Mouse (Mus musculus) kidney, postnatal 0 days (tissue): ENCODE measurements around the gene Slfnl1. TPM values are rescaled to one million over a fixed set of nuclear protein-coding genes. Genes with fewer than 3 reads are reported as not detected.

Experiments used
- ATAC-seq: fragments of 200-750 bp; cut with Nextera tagmentation; replicated peaks from 2 replicates; pipeline ENCODE4 v1.8.0; 2017; ENCODE audit warnings: low read depth, moderate number of reproducible peaks, moderate TSS enrichment, moderate library complexity; ENCODE audit not compliant: low FRiP score
- DNase-seq: peaks from one replicate; pipeline ENCODE4 v3.0.0-alpha.2; 2016; ENCODE audit warnings: low spot score
- H3K27ac ChIP-seq: fragments of 300-500 bp; sonication (generic); 2 replicates; pipeline ENCODE4 v1.5.1; 2014; ENCODE audit warnings: mild to moderate bottlenecking
- H3K27me3 ChIP-seq: fragments of 300-500 bp; sonication (generic); 2 replicates; pipeline ENCODE4 v1.6.1; 2014; ENCODE audit warnings: low read length, mixed read lengths; ENCODE audit not compliant: insufficient read depth
- H3K36me3 ChIP-seq: fragments of 300-500 bp; sonication (generic); 2 replicates; pipeline ENCODE4 v1.6.1; 2014; ENCODE audit warnings: low read length, mixed read lengths; ENCODE audit not compliant: insufficient read depth
- H3K4me1 ChIP-seq: fragments of 300-500 bp; sonication (generic); replicated peaks from 2 replicates; pipeline ENCODE4 v1.6.1; 2014; ENCODE audit warnings: antibody characterized with exemption, low read length, mixed read lengths; ENCODE audit not compliant: insufficient read depth
- H3K4me2 ChIP-seq: fragments of 300-500 bp; sonication (generic); 2 replicates; pipeline ENCODE4 v1.6.1; 2014; ENCODE audit warnings: mild to moderate bottlenecking, low read length, moderate library complexity, mixed read lengths
- H3K4me3 ChIP-seq: fragments of 300-500 bp; sonication (generic); replicated peaks from 2 replicates; pipeline ENCODE4 v1.5.1; 2014; ENCODE audit warnings: low read depth, low read length
- H3K9ac ChIP-seq: fragments of 300-500 bp; sonication (generic); 2 replicates; pipeline ENCODE4 v1.6.1; 2014; ENCODE audit warnings: low read depth, low read length
- H3K9me3 ChIP-seq: fragments of 300-500 bp; sonication (generic); replicated peaks from 2 replicates; pipeline ENCODE4 v1.6.1; 2016; ENCODE audit warnings: low read length, inconsistent platforms, mixed read lengths
- CTCF ChIP-seq: IDR thresholded peaks from 2 replicates; pipeline ENCODE4 v1.5.1; 2016; ENCODE audit warnings: antibody characterized with exemption, low read depth, mild to moderate bottlenecking, moderate library complexity
- WGBS: fragments of 180-500 bp; shearing (Covaris S2); extraction: QIAGEN DNeasy Blood & Tissue Kit; methylation state at CpG from one replicate; pipeline ENCODE4 v1.1.7; 2014; 5-methylcytosine and 5-hydroxymethylcytosine counted together
- polyA plus RNA-seq: library from polyadenylated mRNA; unstranded; fragments of >200 nt; fragmentation: Nextera tagmentation; extraction: Ambion mirVana; gene quantifications from 2 replicates; pipeline ENCODE4 v1.2.1, GENCODE M21; 2015

The Slfnl1 gene
- polyA plus RNA-seq, 1 experiment from 2014 or later: not detected

DNA sequence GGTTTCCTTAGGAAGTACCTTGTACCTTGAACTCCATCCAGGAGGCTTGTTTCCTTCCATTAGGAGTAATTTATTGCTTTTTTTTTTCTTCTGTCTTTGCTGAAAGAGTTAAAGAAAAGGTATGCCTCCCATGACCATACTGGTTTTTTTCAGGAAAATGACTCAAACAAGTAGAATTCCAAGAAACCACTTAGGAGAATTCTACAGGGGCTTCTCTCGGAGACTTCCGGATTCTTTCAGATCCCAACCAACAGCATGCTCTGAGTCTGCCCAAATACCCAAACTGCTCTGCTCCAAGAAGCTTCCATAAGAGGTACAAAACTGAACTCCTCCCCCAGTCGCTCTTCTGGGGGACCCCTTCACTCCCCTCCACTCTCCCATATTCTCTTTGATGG lies 39.0 kb downstream of the Slfnl1 start:
- H3K9ac ChIP-seq: no peak overlapping the region
- 37% methylated on average over 3 of the region's 3 CpGs for WGBS
- H3K9me3 ChIP-seq: no peaks in the 10 kb centered on the region
- H3K27me3 ChIP-seq: no peaks in the 10 kb centered on the region
- no peaks in the 10 kb centered on the region for H3K36me3 ChIP-seq
- peak; percentile 36 for DNase-seq
- no peak for TF ChIP-seq CTCF
- H3K27ac ChIP-seq: peak overlapping the region; percentile 85
- H3K4me3 ChIP-seq: no peak overlapping the region
- H3K4me1 ChIP-seq: peaks cover 18% of the 10 kb centered on the region
- ATAC-seq: no peak
- peak overlapping the region; percentile 66 for H3K4me2 ChIP-seq

DNA sequence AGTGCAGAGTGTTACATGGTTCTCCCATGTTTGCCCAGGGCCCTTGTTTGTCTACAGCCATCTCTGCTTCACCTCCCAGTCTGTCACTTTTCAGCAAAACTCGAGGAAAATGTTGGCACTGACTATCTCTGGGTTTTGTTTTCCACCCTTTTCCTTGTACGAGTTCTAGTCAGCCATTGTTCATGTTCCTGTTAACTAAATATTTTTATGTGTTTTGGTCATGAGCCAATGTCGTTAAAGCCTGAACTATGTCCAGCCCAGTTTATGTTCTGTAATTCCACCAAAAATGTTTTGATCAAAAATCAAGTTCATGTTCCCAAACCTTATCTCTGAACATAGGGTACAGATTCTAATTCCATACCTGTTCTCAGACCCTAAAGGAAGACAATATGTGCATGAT lies 39.7 kb downstream of the Slfnl1 start:
- no peak overlapping the region for H3K4me3 ChIP-seq
- no peaks in the 10 kb centered on the region for H3K27me3 ChIP-seq
- peak overlapping the region; percentile 85 for H3K27ac ChIP-seq
- H3K4me2 ChIP-seq: peak overlapping the region; percentile 66; the same call in 1 of the 2 replicates
- no peak for TF ChIP-seq CTCF
- H3K9ac ChIP-seq: no peak overlapping the region
- WGBS: 30% methylated on average over 3 of the region's 3 CpGs
- H3K36me3 ChIP-seq: no peaks in the 10 kb centered on the region
- ATAC-seq (no peak), DNase-seq (peak; percentile 66)
- H3K9me3 ChIP-seq: no peaks in the 10 kb centered on the region
- peaks cover 18% of the 10 kb centered on the region for H3K4me1 ChIP-seq

DNA sequence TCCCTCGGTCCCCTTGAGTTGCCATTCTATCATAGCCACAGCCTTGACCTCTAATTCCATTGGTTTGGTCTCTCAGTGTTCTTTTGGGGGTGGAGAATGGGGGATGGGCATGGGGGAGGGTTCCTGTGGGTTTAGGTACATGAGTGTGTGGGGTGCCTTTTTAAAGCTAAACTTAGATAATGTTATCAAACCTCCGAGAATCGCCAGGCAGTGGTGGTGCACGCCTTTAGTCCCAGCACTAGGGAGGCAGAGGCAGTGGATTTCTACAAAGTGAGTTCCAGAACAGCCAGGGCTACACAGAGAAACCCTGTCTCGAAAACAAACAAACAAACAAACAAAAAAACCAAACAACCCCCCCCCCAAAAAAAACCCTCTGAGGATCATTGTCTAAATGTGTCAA lies 48.9 kb downstream of the Slfnl1 start:
- no peak overlapping the region for H3K9ac ChIP-seq
- H3K4me2 ChIP-seq: no peak overlapping the region
- H3K4me3 ChIP-seq: no peak overlapping the region
- no peak for TF ChIP-seq CTCF
- ATAC-seq (no peak), DNase-seq (no peak)
- no peaks in the 10 kb centered on the region for H3K9me3 ChIP-seq
- no peaks in the 10 kb centered on the region for H3K27me3 ChIP-seq
- 80% methylated on average over 5 of the region's 5 CpGs for WGBS
- no peak overlapping the region for H3K27ac ChIP-seq
- H3K4me1 ChIP-seq: no peaks in the 10 kb centered on the region
- no peaks in the 10 kb centered on the region for H3K36me3 ChIP-seq

DNA sequence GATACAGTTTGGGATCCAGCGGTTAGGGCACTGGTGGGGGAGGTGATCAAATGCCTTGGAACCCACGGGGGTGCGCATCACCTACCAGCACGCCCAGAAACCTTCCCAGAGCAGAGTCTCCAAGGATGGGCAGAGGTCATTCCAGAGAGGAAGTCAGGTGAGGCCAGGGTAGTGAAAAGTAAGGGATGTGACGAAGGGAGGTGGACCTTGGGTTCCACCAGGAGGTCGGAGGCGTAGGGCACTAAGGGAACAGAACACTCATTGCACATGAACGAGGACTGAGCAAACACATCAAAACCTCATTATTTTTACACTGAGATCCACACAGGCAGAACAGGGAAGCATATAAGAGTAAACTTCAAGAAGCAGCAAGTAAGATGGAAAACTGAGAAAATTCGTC lies 49.7 kb downstream of the Slfnl1 start:
- no peaks in the 10 kb centered on the region for H3K27me3 ChIP-seq
- no peak overlapping the region for H3K27ac ChIP-seq
- no peak overlapping the region for H3K4me3 ChIP-seq
- no peak for DNase-seq
- TF ChIP-seq CTCF: no peak
- H3K4me2 ChIP-seq: no peak overlapping the region
- ATAC-seq: no peak
- no peak overlapping the region for H3K9ac ChIP-seq
- H3K4me1 ChIP-seq: no peaks in the 10 kb centered on the region
- H3K9me3 ChIP-seq: no peaks in the 10 kb centered on the region
- 69% methylated on average over 9 of the region's 9 CpGs for WGBS
- no peaks in the 10 kb centered on the region for H3K36me3 ChIP-seq

Other genes with a start within 250 kb of the Slfnl1 start
- 0.11 TPM in 1 of 2 replicates, not detected in the other for gene Foxo6, start 244.9 kb upstream of the Slfnl1 start, polyA plus RNA-seq
- 26.1 and 30.8 TPM in 2 replicates for gene Scmh1, start 127.0 kb upstream of the Slfnl1 start, polyA plus RNA-seq
- gene Ctps, start 38.0 kb downstream of the Slfnl1 start, polyA plus RNA-seq: 42.4 and 48.5 TPM in 2 replicates
- gene Gm8439, start 56.5 kb downstream of the Slfnl1 start, polyA plus RNA-seq: 0.38 and 0.54 TPM in 2 replicates
- gene Cited4, start 134.3 kb downstream of the Slfnl1 start, polyA plus RNA-seq: 17.5 and 17.9 TPM in 2 replicates
- gene Kcnq4, start 216.4 kb downstream of the Slfnl1 start, polyA plus RNA-seq: 0.52 and 0.67 TPM in 2 replicates